Mouse (Mus musculus) CD8-positive naive resting alpha-beta T cell, adult 2 months (primary cell): Measurements from ENCODE around the gene Krt83.
"Not testable (repeated sequence)": the region's sequence is repeated elsewhere in the genome, so short reads cannot be mapped to it uniquely, and the experiment has no call there.

Source experiments
- DNase-seq, 2 experiments: peaks; one replicate each; pipeline ENCODE4 v3.0.0; 2022; ENCODE audit warnings: low read depth in 2 of 2, low spot score in 2 of 2

The Krt83 gene

DNA sequence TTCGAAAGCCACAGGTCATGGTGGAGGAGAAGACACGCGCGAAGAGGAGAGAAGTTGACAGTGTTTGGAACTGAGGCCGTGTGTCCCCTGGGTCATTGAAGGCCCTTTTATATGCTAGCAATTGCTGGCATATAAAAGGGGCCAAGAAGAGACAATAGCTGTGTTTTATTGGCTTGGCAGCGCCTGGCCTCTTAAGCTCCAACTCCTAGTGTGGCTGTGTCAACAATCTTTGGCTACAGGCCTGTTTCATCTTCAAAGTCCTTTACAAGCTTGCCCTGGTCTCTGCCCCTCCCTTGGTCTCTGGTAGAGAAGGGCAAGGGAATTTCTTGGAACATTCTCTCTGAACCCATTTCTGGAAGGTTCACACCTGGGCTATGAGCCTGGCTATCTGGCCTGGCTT, at the start of gene Krt83:
Gene Krt83, minus strand, starts transcription at position 82 of the 400 bp plus-strand sequence.
- no peak for DNase-seq

DNA sequence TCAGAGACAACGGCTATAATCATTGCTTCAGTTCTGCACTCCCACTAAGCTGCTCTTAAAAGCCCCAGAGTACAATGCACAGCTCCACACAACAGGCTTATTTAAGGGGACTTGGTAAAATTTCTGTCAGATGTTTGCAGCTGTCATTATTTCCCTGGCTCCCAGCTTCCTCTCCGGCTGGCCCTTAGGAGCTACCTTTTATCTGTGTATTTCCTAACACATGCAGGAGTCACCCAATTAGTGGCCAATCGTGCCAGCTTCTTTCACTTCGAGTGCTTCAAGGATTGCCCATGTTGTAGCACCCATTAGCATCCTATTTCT, 47.2 kb upstream of the Krt83 start:
- DNase-seq: no peak

- DNase-seq: no peak
Observed at GRCm38 (mm10) chr15:101537864-101538579, 46.7 kb upstream of the Krt83 start.

DNA sequence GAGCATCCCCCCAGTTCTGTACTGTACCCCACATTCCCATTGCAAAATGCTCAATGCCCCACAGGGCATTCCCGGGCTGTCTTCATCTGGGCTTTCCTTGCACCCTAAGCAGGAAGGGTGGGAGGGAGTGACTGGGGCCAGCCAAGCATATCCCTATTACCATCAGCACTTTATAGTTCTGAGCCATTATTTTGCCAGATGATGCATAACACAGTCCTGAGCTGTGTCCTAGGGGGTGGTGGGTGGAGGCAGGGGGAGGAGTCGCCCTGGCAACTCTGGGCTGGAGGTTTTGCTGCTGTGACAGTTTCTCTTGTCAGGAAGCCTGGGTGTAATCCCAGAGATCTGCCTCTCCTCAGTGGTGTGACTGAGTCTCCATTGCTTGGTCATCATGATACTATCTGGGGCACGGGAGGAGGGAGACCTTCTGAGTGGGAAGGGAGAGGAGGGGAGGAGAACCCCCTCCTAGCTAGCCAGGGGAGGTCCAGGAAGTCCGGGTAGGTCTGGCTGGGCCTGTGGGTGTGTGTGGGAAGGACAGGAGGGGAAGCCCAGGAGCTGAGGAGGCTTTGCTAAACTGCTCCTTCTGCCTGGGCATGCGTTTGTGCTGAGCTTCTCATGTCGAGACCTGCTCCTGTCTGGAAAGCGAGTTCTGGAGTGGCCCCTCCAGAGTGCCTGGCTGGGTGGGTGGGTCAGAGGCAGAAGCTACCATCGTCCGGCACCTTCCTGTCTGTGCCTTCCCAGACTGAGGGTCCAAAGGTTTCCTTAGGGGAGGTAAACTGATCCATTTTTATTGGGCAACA, 44.9 kb upstream of the Krt83 start:
- no peak for DNase-seq

DNA sequence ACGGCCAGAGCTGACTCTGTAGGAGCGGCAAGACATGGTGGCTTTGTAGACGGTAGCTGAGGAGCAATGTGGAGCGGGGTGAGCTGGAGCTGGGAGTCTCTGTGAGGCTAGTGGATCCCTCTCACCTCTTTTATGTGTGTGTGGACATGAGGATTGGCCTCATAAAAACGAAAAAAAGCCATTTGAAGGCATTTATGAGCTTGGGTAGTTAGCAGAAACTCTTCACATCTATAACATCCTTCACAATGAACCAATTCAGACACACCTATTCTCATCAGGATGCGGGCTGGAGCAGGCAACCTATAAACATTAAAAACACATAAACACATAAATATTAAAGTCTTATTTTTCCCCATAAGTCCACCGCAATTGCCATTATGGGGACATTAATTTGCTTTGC, 41.4 kb upstream of the Krt83 start, which contains the start of gene Krt84:
Gene Krt84, minus strand, starts transcription at position 101 of the 400 bp plus-strand sequence.
- DNase-seq: no peak

GRCm38 (mm10) chr15:101522556-101523232, 31.4 kb upstream of the Krt83 start:
- no peak for DNase-seq

- no peak for DNase-seq
Observed at GRCm38 (mm10) chr15:101519792-101520191, 28.5 kb upstream of the Krt83 start.

DNA sequence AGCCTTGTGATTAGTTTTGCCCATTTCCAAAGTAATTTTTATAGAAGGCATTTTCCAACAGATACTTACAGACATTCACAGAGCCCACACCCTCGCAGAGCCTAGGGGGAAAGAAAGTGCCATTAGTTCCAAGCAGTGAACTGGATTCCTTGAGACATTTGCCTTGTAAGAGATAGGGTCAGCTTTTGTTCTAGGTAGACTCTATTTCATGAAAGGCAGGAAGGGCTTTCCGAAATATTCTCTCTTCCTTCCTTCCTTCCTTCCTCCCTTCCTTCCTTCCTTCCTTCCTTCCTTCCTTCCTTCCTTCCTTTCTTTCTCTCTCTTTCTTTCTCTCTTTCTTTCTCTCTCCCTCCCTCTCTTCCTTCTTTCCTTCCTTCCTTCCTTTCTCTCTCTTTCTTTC, 25.8 kb upstream of the Krt83 start, which contains the start of gene Gm49425:
Gene Gm49425, minus strand, starts transcription at position 101 of the 400 bp plus-strand sequence.
- DNase-seq: not testable (repeated sequence)

DNA sequence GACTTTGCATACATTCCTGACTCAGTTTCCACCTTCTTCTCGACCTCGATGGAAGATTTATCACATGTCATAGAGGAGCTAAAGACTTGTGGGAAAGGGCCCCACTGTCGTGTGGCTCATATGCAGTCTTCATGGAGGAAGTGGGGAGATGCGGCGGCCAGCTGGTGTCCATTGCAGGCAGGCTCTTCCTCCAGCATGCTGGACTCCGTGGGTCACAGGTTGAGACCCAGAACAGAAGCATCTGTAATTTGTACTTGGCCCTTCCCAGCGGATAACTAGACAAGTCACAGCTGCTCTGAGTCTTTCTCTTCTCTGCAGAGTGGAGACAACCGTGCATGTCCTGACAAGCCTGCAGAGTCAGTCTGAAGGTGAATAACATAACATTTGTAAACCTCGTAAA, 16.9 kb upstream of the Krt83 start:
- DNase-seq: no peak

DNA sequence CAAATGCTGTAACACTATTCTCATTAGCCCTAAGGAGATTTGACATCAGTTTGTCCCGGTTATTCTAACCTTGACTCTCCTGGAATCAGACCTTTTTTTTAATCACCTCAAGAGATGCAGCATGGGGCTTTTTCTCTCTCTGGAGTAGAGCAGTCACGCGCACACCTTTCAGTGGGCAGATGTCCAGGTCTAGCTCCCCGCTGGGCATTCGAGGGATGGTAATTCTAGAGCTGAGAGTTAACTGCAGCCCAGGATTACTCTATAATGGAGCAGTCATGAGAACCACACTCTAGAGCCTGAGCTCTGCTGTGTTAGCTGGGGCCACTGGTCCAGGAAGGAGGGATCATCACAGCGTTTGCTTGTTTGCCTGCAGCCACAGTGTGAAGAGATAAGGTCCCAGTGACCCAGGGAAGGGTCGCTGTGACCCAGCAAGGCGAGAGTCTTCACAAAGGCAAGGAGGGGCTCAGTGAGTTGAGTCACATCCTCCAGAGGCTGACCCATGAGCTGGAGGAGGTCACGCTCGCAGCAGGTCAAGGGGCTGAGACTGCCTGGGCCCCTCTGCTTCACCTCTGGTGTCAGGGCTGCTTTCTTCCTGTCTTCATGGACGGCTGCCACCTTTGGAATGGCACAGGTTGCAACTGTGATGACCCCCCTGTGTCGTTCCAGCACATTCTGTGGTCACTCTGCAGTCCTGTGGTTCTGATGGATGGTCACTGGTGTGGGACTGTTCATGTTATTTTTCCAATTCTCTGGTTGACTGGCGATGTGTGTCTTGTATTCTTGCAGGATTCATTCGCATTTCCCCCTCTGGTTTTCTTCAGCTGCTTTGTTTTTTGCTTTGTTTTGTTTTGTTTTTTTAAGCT, 15.8 kb upstream of the Krt83 start:
- DNase-seq: no peak

- no peak for DNase-seq
Observed at GRCm38 (mm10) chr15:101497181-101497580, 5.9 kb upstream of the Krt83 start.

DNA sequence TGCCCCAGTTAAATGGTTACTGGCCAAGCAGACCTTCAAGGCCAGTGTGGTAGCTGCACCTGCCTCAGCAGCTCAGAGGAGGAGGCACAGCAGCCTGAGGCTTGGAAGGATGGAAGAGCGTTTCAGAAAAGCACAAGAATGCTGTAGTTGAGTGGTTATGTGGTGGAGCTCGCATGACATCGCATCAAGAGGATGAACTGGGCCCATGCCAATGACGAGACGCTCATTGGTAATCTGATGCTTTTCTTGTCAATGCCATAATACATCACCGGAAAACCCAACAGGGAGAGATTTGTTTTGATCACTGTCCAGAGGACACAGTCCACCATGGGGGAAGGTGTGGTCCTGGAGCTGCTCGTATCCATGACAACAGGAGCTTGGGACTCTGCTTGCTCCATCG, 4.0 kb upstream of the Krt83 start:
- DNase-seq: no peak

DNA sequence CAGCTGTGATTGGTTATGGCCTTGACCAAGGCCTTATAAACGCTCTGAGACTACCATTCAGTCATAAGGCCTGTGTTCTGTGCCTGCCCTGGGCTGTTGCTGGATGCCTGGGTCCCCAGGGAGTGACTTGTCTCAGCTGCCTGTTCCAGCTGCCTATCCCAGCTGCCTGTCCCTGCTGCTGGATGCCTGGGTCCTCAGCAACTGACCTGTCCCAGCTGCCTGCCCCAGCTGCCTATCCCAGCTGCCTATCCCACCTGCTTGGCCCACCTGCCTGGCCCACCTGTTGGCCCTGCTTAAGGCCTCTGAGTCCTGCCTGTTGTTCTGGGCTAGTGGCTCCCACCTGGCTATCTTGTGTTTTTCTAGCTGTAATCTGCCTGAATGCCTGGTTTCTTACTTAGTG, 2.9 kb upstream of the Krt83 start:
- DNase-seq: no peak

- DNase-seq: no peak
Observed at GRCm38 (mm10) chr15:101493713-101494112, 2.4 kb upstream of the Krt83 start.

DNA sequence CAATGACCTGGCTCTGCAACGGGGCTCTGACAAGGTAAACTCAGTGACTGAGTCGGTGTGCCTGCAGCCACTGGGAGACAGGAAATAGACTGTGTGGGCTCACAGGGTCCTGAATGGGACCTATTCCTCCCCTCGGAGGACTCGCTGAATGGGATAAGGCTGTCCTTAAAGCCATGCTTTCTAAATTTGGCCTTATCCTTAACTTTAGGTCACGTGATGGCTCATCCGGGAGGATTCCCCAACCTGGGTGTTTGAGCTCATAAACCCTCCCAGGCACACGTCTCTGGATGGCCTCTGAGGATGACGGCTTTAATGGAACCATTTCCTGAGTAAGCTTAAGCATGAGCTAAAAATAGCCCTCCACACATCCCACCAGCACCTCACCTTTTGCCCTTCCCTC, 1.4 kb upstream of the Krt83 start:
- DNase-seq: no peak

- DNase-seq: no peak
Observed at GRCm38 (mm10) chr15:101485911-101486635, 5.2 kb downstream of the Krt83 start.

- no peak for DNase-seq
Observed at GRCm38 (mm10) chr15:101484939-101485338, 6.4 kb downstream of the Krt83 start.

DNA sequence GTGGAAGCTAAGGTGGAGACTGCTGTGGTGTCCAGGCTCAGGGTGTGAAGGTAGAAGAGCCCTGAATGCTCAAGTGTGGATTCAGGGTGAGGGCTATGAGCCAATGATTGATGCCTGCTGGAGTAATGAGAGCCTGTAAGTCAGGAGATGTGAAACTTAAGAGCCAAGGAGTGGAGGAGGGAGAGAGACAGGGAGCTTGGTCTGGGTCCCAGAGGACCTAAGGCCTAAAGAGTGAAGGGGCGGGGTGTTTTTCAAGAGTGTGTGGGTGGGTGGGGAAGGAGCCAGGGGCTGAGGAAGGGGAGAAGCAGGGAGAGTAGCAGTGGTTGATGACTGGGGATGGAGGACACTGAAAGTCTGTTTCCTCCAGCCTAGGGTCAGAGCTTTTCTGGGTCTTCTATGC, 7.7 kb downstream of the Krt83 start:
- no peak for DNase-seq

GRCm38 (mm10) chr15:101482056-101482455, 9.3 kb downstream of the Krt83 start:
- no peak for DNase-seq

- DNase-seq: no peak
Observed at GRCm38 (mm10) chr15:101479666-101480060, 11.6 kb downstream of the Krt83 start.
